Mouse (Mus musculus): Measurements from ENCODE around the gene Gm13090. TPM values are rescaled to one million over a fixed set of nuclear protein-coding genes. Genes with fewer than 3 reads are reported as not detected.
A peak's percentile ranks its signal among the peaks of the same experiment; 100 is the strongest.

Gene Gm13090
- polyA plus RNA-seq (2015; fragmentation: Nextera tagmentation; extraction: Ambion mirVana) = not detected in 2 replicates

GRCm38 (mm10) chr4:151089270-151089669, at the start of gene Gm13090:
Gene Gm13090, plus strand, starts transcription at chr4:151089570.
- ATAC-seq (no peak), DNase-seq (ENCODE audit: low spot score) (no peak)
- Histone ChIP-seq H3K27me3 (replicated peaks; ENCODE audit: insufficient read depth, low read length) (no peaks in the 10 kb centered on the region), H3K27ac (ENCODE audit: low read length) (no peak within 1 kb of the TSS), H3K4me1 (ENCODE audit: insufficient read depth, low read depth, low read length) (no peaks in the 10 kb centered on the region), H3K9me3 (ENCODE audit: low read length) (no peaks in the 10 kb centered on the region), H3K36me3 (ENCODE audit: insufficient read depth, low read length) (no peaks in the 10 kb centered on the region), H3K4me3 (ENCODE audit: low read depth, low read length) (no peak within 1 kb of the TSS), H3K4me2 (replicated peaks; ENCODE audit: low read depth, low read length) (no peak within 1 kb of the TSS), H3K9ac (replicated peaks; ENCODE audit: low read depth) (no peak within 1 kb of the TSS)
- 82% methylated on average over 7 of the region's 7 CpGs for WGBS
- TF ChIP-seq EP300 (IDR thresholded peaks at IDR 0.05) = no peak
- no peak for TF ChIP-seq CTCF (IDR thresholded peaks at IDR 0.05)

DNA sequence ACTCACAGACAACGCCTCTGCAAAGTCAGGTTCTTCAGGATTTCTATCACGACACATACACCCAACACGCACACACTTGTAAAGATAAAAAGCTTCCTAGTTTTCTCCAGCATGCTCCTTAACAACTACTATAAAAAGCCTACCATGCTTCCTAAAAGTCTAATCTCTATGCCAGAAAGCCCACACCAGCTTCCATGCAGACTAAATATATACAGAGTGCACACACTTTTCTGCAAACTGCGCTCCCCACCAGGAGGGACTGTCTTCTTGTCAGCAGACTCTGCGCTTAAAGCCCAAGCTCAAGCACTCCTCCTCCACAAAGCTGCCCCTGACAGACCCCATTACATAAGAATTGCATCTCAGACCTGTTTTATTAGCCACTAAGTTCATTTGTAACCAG, 47.9 kb upstream of the Gm13090 start:
- DNase-seq (ENCODE audit: low spot score) (no peak), ATAC-seq (no peak)
- Histone ChIP-seq H3K4me1 (ENCODE audit: insufficient read depth, low read depth, low read length) (peaks cover 5% of the 10 kb centered on the region; the same call in 1 of the 2 replicates), H3K4me2 (replicated peaks; ENCODE audit: low read depth, low read length) (peak overlapping the region; percentile 20; the same call in 1 of the 2 replicates), H3K9me3 (ENCODE audit: low read length) (no peaks in the 10 kb centered on the region), H3K36me3 (ENCODE audit: insufficient read depth, low read length) (no peaks in the 10 kb centered on the region), H3K9ac (replicated peaks; ENCODE audit: low read depth) (no peak overlapping the region), H3K27ac (ENCODE audit: low read length) (no peak overlapping the region), H3K4me3 (ENCODE audit: low read depth, low read length) (no peak overlapping the region), H3K27me3 (replicated peaks; ENCODE audit: insufficient read depth, low read length) (no peaks in the 10 kb centered on the region)
- 68% methylated on average over 5 of the region's 5 CpGs for WGBS
- TF ChIP-seq EP300 (IDR thresholded peaks at IDR 0.05) = no peak
- TF ChIP-seq CTCF (IDR thresholded peaks at IDR 0.05) = no peak

DNA sequence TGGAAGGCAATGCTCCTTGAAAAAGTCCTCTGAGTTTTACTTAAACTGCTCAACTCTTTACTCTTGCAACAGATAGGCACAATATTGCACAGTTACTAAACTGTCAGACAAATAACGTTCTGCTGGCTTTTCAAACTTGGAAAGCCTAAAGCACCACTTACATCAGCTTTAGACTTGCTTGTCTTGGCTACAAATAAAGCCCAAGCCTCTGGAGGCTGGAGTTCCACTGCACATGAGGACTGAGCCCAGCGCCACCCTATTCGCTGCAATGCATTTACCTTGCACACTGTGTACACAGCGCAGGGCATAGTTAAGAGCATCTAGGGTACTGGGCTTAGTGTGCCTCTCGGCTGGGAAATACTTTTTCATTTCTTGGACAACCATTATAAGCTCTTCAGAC, 46.1 kb upstream of the Gm13090 start:
- peak; percentile 91 for DNase-seq (ENCODE audit: low spot score)
- peak overlapping the region; percentile 93 for H3K27ac ChIP-seq (ENCODE audit: low read length)
- peak overlapping the region; percentile 76; the same call in 1 of the 2 replicates for H3K9ac ChIP-seq (replicated peaks; ENCODE audit: low read depth)

GRCm38 (mm10) chr4:151044037-151044943, 45.1 kb upstream of the Gm13090 start, which contains the start of gene Per3:
Gene Per3, minus strand, starts transcription at chr4:151044665.
- peak; percentile 97 for DNase-seq (ENCODE audit: low spot score)
- peak within 1 kb of the TSS; percentile 76 for H3K9ac ChIP-seq (replicated peaks; ENCODE audit: low read depth)
- H3K4me2 ChIP-seq (replicated peaks; ENCODE audit: low read depth, low read length) = peak within 1 kb of the TSS; percentile 97
- no peaks in the 10 kb centered on the region for H3K27me3 ChIP-seq (replicated peaks; ENCODE audit: insufficient read depth, low read length)
- H3K27ac ChIP-seq (ENCODE audit: low read length) = peak within 1 kb of the TSS; percentile 93
- H3K4me1 ChIP-seq (ENCODE audit: insufficient read depth, low read depth, low read length) = peaks cover 5% of the 10 kb centered on the region; the same call in 1 of the 2 replicates
- H3K9me3 ChIP-seq (ENCODE audit: low read length) = no peaks in the 10 kb centered on the region
- under 1% methylated on average over 69 of the region's 79 CpGs for WGBS
- TF ChIP-seq CTCF (IDR thresholded peaks at IDR 0.05) = 0 out of 2 replicates have a peak, but pooled peaks have one; percentile 23
- no peak for TF ChIP-seq EP300 (IDR thresholded peaks at IDR 0.05)
- ATAC-seq = peak; percentile 95
- peak within 1 kb of the TSS; percentile 55 for H3K4me3 ChIP-seq (ENCODE audit: low read depth, low read length)
- no peaks in the 10 kb centered on the region; the same call in 1 of the 2 replicates for H3K36me3 ChIP-seq (ENCODE audit: insufficient read depth, low read length)

More for the DNA sequence above, 46.1 kb upstream of the Gm13090 start:
- 23% methylated on average over 5 of the region's 5 CpGs for WGBS
- Histone ChIP-seq H3K4me2 (replicated peaks; ENCODE audit: low read depth, low read length) (peak overlapping the region; percentile 97), H3K9me3 (ENCODE audit: low read length) (no peaks in the 10 kb centered on the region), H3K27me3 (replicated peaks; ENCODE audit: insufficient read depth, low read length) (no peaks in the 10 kb centered on the region), H3K4me3 (ENCODE audit: low read depth, low read length) (peak overlapping the region; percentile 55), H3K36me3 (ENCODE audit: insufficient read depth, low read length) (no peaks in the 10 kb centered on the region; the same call in 1 of the 2 replicates), H3K4me1 (ENCODE audit: insufficient read depth, low read depth, low read length) (peaks cover 5% of the 10 kb centered on the region; the same call in 1 of the 2 replicates)
- peak; percentile 62 for ATAC-seq
- TF ChIP-seq CTCF (IDR thresholded peaks at IDR 0.05) (no peak), EP300 (IDR thresholded peaks at IDR 0.05) (0 out of 2 replicates have a peak, but pooled peaks have one; percentile 52)

DNA sequence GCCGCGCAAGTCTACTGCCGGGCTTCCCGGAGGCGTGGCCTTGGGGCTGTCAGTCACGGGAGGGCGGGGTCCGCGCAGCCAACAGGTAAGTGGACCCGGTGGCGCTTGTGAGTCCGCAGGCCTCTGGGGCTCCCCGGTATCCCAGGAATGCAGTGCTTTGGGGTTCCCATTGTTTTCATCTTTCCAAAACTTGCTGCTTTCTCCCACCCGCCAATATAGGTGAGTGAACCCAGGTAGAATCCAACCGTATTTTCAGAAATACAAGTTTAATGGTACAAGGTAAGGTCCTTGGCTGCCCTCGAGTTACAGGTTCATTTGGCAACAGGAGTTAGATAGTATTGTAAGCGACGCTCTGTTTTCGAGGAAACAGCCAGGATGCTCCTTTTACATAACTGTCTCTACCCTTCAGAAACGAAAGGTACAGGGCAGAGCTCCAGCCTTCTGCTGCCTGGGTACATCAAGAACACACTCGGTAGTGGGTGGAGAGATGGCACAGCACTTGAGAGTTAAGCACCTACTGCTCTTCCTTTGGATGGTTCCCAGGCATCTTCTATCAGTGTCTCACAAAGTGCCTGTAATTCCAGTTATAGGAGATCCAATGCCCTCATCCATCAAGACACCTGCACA, 44.3 kb upstream of the Gm13090 start:
- Histone ChIP-seq H3K9me3 (ENCODE audit: low read length) (no peaks in the 10 kb centered on the region), H3K4me1 (ENCODE audit: insufficient read depth, low read depth, low read length) (peaks cover 5% of the 10 kb centered on the region; the same call in 1 of the 2 replicates), H3K4me2 (replicated peaks; ENCODE audit: low read depth, low read length) (peak overlapping the region; percentile 97), H3K4me3 (ENCODE audit: low read depth, low read length) (peak overlapping the region; percentile 55), H3K27ac (ENCODE audit: low read length) (peak overlapping the region; percentile 20), H3K27me3 (replicated peaks; ENCODE audit: insufficient read depth, low read length) (no peaks in the 10 kb centered on the region), H3K36me3 (ENCODE audit: insufficient read depth, low read length) (no peaks in the 10 kb centered on the region; the same call in 1 of the 2 replicates), H3K9ac (replicated peaks; ENCODE audit: low read depth) (no peak overlapping the region)
- ATAC-seq (no peak), DNase-seq (ENCODE audit: low spot score) (no peak)
- 3% methylated on average over 21 of the region's 21 CpGs for WGBS
- no peak for TF ChIP-seq CTCF (IDR thresholded peaks at IDR 0.05)
- no peak for TF ChIP-seq EP300 (IDR thresholded peaks at IDR 0.05)

GRCm38 (mm10) chr4:151046524-151046923, 42.8 kb upstream of the Gm13090 start:
- Histone ChIP-seq H3K27me3 (replicated peaks; ENCODE audit: insufficient read depth, low read length) (no peaks in the 10 kb centered on the region), H3K27ac (ENCODE audit: low read length) (no peak overlapping the region), H3K4me3 (ENCODE audit: low read depth, low read length) (no peak overlapping the region), H3K4me2 (replicated peaks; ENCODE audit: low read depth, low read length) (no peak overlapping the region), H3K36me3 (ENCODE audit: insufficient read depth, low read length) (peaks cover 4% of the 10 kb centered on the region; the same call in 1 of the 2 replicates), H3K9ac (replicated peaks; ENCODE audit: low read depth) (no peak overlapping the region), H3K4me1 (ENCODE audit: insufficient read depth, low read depth, low read length) (peaks cover 5% of the 10 kb centered on the region; the same call in 1 of the 2 replicates), H3K9me3 (ENCODE audit: low read length) (no peaks in the 10 kb centered on the region)
- WGBS = 95% methylated on average over 3 of the region's 3 CpGs
- DNase-seq (ENCODE audit: low spot score) (no peak), ATAC-seq (no peak)
- TF ChIP-seq CTCF (IDR thresholded peaks at IDR 0.05) = no peak
- no peak for TF ChIP-seq EP300 (IDR thresholded peaks at IDR 0.05)

Measured in lung, postnatal 0 days (tissue).